Mouse (Mus musculus): ENCODE measurements around the gene Farsa.
"Not testable (repeated sequence)": the region's sequence is repeated elsewhere in the genome, so short reads cannot be mapped to it uniquely, and the experiment has no call there.

Farsa gene

GRCm38 (mm10) chr8:84873016-84873415 lies 16.2 kb downstream of the Farsa start:
- no peak for DNase-seq (ENCODE audit: low spot score in 2 of 2)

- DNase-seq (ENCODE audit: low spot score in 2 of 2), result no peak
These were observed 17.6 kb downstream of the Farsa start for GRCm38 (mm10) chr8:84874339-84874738.

GRCm38 (mm10) chr8:84877297-84878035 lies 20.7 kb downstream of the Farsa start:
- no peak for DNase-seq (ENCODE audit: low spot score in 2 of 2)

- DNase-seq (ENCODE audit: low spot score in 2 of 2), result no peak
These were observed 22.1 kb downstream of the Farsa start for GRCm38 (mm10) chr8:84878915-84879314.

- DNase-seq (ENCODE audit: low spot score in 2 of 2), result no peak
These were observed 27.9 kb downstream of the Farsa start for GRCm38 (mm10) chr8:84884728-84885127.

GRCm38 (mm10) chr8:84888280-84888679 lies 31.5 kb downstream of the Farsa start:
- no peak for DNase-seq (ENCODE audit: low spot score in 2 of 2)

- no peak for DNase-seq (ENCODE audit: low spot score in 2 of 2)
These were observed 32.4 kb downstream of the Farsa start for GRCm38 (mm10) chr8:84889141-84889540.

GRCm38 (mm10) chr8:84892993-84893708 lies 36.4 kb downstream of the Farsa start:
- no peak for DNase-seq (ENCODE audit: low spot score in 2 of 2)

GRCm38 (mm10) chr8:84893709-84894134 lies 36.9 kb downstream of the Farsa start, which contains the start of gene Gcdh:
Gene Gcdh (minus strand): TSS chr8:84893921.
- peak; percentile 90 to 91 for DNase-seq (ENCODE audit: low spot score in 2 of 2)

GRCm38 (mm10) chr8:84895963-84896362 lies 39.2 kb downstream of the Farsa start:
- no peak for DNase-seq (ENCODE audit: low spot score in 2 of 2)

GRCm38 (mm10) chr8:84901071-84901470 lies 44.3 kb downstream of the Farsa start:
- DNase-seq (ENCODE audit: low spot score in 2 of 2), result peak; percentile 81 to 83

- peak; percentile 74 to 82 for DNase-seq (ENCODE audit: low spot score in 2 of 2)
These were observed 45.0 kb downstream of the Farsa start, which contains the start of gene Klf1 for GRCm38 (mm10) chr8:84901752-84902151. Gene Klf1 (plus strand): TSS chr8:84901928.

- peak in 1 of 2 experiments; percentile 79 for DNase-seq (ENCODE audit: low spot score in 2 of 2)
These were observed 45.7 kb downstream of the Farsa start for GRCm38 (mm10) chr8:84902367-84902919.

- peak; percentile 95 to 99 for DNase-seq (ENCODE audit: low spot score in 2 of 2)
These were observed 46.3 kb downstream of the Farsa start for GRCm38 (mm10) chr8:84902920-84903661.

- peak in 1 of 2 experiments; percentile 12 for DNase-seq (ENCODE audit: low spot score in 2 of 2)
These were observed 47.6 kb downstream of the Farsa start for GRCm38 (mm10) chr8:84904351-84904750.

- peak in 1 of 2 experiments; percentile 18 for DNase-seq (ENCODE audit: low spot score in 2 of 2)
These were observed 50.2 kb downstream of the Farsa start for GRCm38 (mm10) chr8:84907037-84907436.

GRCm38 (mm10) chr8:84907493-84907892 lies 50.7 kb downstream of the Farsa start:
- peak in 1 of 2 experiments; percentile 15 for DNase-seq (ENCODE audit: low spot score in 2 of 2)

GRCm38 (mm10) chr8:84907979-84908378 lies 51.2 kb downstream of the Farsa start:
- DNase-seq (ENCODE audit: low spot score in 2 of 2), result not testable (repeated sequence)

- peak; percentile 96 to 98 for DNase-seq (ENCODE audit: low spot score in 2 of 2)
These were observed 51.8 kb downstream of the Farsa start, which contains the start of gene Dnase2a for GRCm38 (mm10) chr8:84908421-84909161. Gene Dnase2a (plus strand): TSS chr8:84908560.

GRCm38 (mm10) chr8:84909162-84909767 lies 52.5 kb downstream of the Farsa start:
- peak; percentile 14 to 71 for DNase-seq (ENCODE audit: low spot score in 2 of 2)
